Mouse (Mus musculus): ENCODE data around the gene Gabrr3. TPM values are rescaled to one million over a fixed set of nuclear protein-coding genes. Genes with fewer than 3 reads are reported as not detected.

The Gabrr3 gene
- not detected for total RNA-seq (2021)
- long read RNA-seq, experiment 1: 0 reads
- long read RNA-seq, experiment 2: 0 reads

DNA sequence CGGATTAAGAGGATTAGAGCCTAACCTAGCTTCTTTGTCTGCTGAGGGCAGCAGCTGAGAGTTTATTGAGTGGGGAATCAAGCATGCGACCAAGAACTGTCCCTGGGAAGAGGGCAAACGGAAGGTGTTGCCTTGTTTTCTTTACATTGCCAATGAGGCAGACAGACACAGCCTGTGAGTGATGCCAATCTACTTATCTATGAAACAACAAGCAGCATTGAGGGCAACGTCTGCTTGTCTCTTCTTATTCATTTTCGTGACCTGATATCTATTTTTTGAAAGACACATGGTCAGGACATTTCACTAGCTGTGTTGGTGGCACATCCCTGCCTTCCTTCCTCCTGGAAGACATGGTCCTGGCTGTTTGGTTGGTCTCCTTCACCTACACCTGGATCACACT, at the start of gene Gabrr3:
Gene Gabrr3 (plus strand): TSS at position 301 of the 400 bp plus-strand sequence.
- no peak for TF ChIP-seq CTCF (IDR thresholded peaks at IDR 0.05)
- intact Hi-C loops (cut with DNase I): no loop called here

DNA sequence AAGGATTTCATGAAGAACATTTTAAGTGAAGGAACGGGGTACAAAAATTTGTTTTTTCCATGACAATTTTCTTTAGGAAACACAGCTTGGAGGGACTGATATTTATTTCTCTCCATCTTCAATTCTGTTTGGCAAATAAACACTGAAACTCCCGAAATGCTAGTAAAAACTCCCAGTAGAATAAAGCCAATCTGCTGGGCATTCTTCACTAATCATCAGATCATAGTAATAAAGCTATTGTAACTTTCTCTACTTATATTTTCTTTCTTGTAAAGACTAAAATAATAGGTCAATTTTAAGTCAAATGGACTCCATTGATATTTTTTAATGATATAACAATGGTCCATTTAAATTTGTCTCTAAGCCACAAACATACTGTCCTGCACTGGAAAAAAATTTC, 43.2 kb upstream of the Gabrr3 start, which contains the start of gene Olfr209:
Gene Olfr209 (minus strand): TSS at position 101 of the 400 bp plus-strand sequence.
- TF ChIP-seq CTCF (IDR thresholded peaks at IDR 0.05): no peak
- no peak within 1 kb of the TSS for H3K4me3 ChIP-seq
- H3K27ac ChIP-seq: no peak within 1 kb of the TSS
- intact Hi-C loops (cut with DNase I): no loop called here
- no peak for DNase-seq

More for the DNA sequence above, at the start of gene Gabrr3:
- Histone ChIP-seq H3K27ac (no peak within 1 kb of the TSS), H3K4me3 (no peak within 1 kb of the TSS)
- no peak for DNase-seq

DNA sequence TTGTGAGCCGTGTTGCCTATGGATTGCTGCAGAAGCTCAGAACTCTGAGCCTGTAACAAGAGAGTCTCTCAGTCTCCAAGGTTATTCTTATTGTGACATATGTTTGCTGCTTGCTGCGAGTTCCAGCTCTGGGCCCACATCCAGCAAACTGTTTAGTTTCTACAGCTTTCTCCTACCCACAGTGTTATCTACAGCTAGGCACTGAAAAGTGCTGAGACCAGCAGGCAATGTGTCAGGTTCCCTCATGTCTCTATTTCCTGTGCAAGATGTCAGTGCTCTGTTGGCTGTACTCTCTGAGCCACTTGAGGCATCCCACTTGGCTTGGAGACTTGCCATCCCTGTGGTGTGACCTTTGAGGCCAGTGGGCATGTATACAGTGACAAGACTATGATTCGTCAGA, 13.8 kb upstream of the Gabrr3 start:
- no peak for TF ChIP-seq CTCF (IDR thresholded peaks at IDR 0.05)
- no peak for DNase-seq
- Histone ChIP-seq H3K27ac (no peak overlapping the region), H3K4me3 (no peak overlapping the region)
- intact Hi-C loops (cut with DNase I): no loop called here

DNA sequence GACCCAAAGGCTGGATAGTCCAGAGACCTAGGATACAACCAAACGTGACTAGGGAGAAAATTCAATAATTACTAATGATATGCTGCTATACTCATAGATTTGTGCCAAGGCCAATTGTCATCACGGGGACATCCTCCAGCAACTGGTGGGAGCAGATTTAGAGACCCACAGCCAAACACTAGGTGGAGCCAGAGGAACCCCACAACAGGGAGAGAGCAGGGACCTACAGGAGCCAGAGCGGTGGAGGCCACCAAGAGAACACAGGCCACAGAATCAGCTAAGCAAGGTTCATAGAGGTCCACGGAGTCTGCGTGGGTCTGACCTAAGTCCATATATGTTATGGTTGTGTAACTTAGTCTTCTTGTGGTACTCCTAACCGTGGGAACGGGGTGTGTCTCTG, 6.0 kb upstream of the Gabrr3 start:
- no peak for DNase-seq
- TF ChIP-seq CTCF (IDR thresholded peaks at IDR 0.05): no peak
- H3K27ac ChIP-seq: no peak overlapping the region
- intact Hi-C loops (cut with DNase I): no loop called here
- H3K4me3 ChIP-seq: no peak overlapping the region

DNA sequence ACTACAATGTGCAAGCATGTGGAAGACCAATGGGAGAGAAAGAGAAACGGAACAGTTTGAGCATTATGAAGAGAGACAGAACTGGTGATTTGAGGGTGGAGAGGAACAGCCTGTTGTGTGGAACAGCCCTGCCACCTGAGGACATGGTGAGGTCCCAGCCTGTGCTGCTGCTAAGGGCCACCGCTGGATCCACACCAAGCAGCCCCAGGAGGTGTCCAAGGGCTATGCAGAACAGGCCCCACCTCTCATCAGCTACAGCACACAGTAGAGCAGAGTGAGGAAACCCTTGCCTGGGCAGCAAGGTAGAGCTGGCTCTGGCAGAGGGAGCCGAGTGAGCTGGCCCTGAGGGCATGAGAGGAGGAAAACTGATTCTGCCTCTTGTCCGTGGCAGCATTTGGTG, 5.1 kb upstream of the Gabrr3 start:
- intact Hi-C loops (cut with DNase I): no loop called here
- no peak for DNase-seq
- TF ChIP-seq CTCF (IDR thresholded peaks at IDR 0.05): no peak
- H3K4me3 ChIP-seq: no peak overlapping the region
- H3K27ac ChIP-seq: no peak overlapping the region

DNA sequence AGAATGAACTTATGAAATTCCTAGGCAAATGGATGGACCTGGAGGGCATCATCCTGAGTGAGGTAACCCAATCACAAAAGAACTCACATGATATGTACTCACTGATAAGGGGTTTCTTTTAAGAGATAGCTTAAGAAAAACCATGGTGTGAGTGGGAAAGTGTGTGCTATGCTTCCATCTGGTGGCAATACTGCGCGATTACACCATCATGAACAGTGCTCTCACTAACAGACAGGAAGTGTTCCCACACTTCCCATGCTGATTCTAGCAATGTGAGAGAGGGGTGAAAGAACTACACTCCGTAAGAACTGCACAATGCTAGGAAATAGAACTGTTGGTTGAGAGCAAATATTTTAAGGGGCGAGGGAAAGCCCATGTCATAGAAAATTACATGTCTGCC, 3.4 kb upstream of the Gabrr3 start:
- intact Hi-C loops (cut with DNase I): no loop called here
- DNase-seq: no peak
- H3K4me3 ChIP-seq: no peak overlapping the region
- peak; percentile 58 for TF ChIP-seq CTCF (IDR thresholded peaks at IDR 0.05)
- H3K27ac ChIP-seq: no peak overlapping the region

DNA sequence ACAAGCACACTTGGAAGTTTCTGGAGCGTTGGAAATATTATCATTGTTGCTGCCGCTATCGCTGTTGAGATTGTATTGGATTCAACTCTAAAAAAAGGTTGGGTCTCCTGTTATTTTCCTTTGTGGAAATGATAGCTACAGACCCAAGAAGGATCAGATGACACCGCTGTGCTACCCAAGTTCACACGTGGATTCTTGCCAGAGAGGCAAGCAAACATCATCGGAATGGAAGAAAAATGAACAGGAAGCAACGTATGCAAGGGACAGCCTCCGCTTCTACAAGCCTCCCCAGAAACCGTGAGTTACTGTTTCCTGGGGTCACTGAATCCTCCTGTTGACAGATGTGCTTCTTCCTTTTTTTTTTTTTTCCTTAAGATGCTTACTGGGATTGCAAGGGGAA, 2.3 kb upstream of the Gabrr3 start:
- no peak for TF ChIP-seq CTCF (IDR thresholded peaks at IDR 0.05)
- DNase-seq: no peak
- intact Hi-C loops (cut with DNase I): no loop called here
- Histone ChIP-seq H3K27ac (no peak overlapping the region), H3K4me3 (no peak overlapping the region)

DNA sequence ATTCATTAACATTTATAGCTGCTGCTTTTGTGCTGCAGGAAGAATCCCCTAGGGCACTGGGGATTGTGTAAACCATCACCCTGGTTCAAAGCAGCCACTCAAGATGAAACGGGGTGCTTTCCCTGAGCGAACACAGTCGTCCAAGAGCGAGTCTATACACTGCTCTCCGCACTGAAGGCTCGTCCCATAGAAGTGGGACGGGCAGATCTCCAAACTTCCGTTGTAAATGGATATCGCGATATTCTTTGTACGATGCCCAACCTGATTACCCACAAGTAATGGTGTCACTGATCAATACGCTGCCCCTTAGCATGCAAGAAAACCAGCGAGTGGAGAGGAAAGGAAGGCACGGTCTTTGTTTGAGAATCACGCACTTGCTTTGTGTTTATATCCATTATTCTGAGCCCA, 2.2 kb downstream of the Gabrr3 start:
- H3K27ac ChIP-seq: no peak overlapping the region
- no peak overlapping the region for H3K4me3 ChIP-seq
- intact Hi-C loops (cut with DNase I): no loop called here
- no peak for DNase-seq
- no peak for TF ChIP-seq CTCF (IDR thresholded peaks at IDR 0.05)

DNA sequence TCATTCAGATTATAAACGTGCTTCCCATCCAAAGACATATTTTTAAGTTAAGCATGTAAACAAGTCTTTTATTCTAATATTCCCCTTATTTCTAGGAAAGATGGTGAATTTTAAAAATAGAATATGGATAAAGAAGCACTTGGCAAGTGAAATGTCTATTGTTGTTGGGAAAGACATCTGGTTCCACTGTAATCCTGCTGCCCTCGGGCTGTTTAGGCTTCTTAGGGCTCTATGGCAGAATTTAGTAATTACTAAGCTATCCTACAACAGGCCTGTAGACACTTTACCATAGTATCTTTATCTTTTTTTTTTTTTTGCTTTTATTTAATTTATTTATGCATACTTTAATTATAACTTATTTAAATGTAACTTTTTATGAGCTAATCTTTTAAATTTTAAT, 2.7 kb downstream of the Gabrr3 start:
- intact Hi-C loops (cut with DNase I): no loop called here
- no peak overlapping the region for H3K27ac ChIP-seq

DNA sequence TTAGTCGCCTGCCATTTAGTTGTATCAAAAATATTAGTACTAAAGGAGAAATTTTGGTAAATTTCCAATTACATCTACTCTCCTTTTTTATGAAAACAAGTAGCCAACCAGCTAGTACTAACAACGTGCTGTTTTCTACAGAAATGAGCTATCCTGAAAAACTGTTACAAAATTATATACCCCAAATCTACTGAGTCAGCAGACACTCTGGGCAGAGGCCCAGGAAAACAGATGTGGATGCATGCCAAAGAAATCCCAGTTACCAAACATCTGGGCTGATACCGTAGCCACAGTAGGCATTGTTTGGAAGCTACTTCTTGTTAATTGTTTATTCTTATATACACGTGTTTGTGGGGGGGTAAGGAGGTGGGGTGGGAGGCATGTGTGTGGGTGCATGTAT, 6.3 kb downstream of the Gabrr3 start:
- TF ChIP-seq CTCF (IDR thresholded peaks at IDR 0.05): no peak
- DNase-seq: no peak
- intact Hi-C loops (cut with DNase I): no loop called here
- Histone ChIP-seq H3K4me3 (no peak overlapping the region), H3K27ac (no peak overlapping the region)

More for the DNA sequence above, 2.7 kb downstream of the Gabrr3 start:
- TF ChIP-seq CTCF (IDR thresholded peaks at IDR 0.05): no peak
- H3K4me3 ChIP-seq: no peak overlapping the region
- no peak for DNase-seq

DNA sequence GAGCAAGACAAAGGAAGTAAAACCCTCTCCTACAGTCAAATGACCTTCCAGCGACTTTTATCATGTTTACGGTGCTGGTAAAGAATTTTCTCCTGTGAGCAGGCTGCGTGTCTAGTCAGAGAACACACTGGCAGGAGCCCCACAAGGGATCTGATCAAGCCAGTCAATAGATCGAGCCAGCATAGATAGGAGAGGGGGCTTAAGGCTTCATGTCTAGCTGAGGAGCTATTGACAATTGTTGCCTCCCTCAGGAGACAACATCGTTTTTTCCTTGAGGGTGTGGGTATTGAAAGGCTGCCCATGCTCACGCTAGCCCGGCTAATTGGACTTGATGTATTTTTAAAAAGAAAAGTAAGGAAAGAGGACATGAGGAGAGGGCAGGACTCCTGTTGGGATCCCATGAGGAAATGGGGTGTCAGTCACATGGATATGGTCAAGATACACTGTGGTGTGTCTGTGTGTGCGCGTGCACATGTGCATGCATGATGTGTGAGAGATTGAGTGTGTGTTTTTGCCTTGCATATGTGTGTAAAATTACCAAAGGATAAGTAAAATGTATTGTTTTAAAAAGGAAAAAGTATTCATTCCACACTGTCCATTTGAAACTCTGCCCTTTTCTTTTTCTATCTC, 13.2 kb downstream of the Gabrr3 start:
- no peak for DNase-seq
- intact Hi-C loops (cut with DNase I): no loop called here
- Histone ChIP-seq H3K4me3 (no peak overlapping the region), H3K27ac (no peak overlapping the region)
- TF ChIP-seq CTCF (IDR thresholded peaks at IDR 0.05): no peak

DNA sequence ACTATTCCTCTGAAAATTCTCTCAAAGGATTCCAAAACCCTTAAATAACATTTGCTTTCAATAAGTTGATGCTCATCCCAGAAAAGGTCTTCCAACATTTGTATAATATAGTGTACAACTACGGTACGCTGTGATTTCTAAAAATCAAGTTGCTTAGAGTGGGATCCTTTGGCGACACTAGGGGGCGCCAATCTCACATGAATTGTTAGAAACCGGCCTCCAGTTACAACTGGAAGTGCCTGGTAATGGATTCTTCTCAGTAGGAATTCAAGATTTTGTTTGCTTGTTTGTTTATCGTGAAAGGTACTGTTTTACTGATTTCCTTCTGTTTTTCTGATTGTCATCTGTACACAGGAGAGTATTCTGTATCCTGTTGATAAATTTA, 13.7 kb downstream of the Gabrr3 start:
- peak; percentile 75 for DNase-seq
- intact Hi-C loops (cut with DNase I): loop anchor here (1.0 kb wide), 1 partner anchor 196 kb away; no protein-coding TSS in a partner anchor
- Histone ChIP-seq H3K4me3 (peak overlapping the region; percentile 40), H3K27ac (no peak overlapping the region)
- peak; percentile 86 for TF ChIP-seq CTCF (IDR thresholded peaks at IDR 0.05)

DNA sequence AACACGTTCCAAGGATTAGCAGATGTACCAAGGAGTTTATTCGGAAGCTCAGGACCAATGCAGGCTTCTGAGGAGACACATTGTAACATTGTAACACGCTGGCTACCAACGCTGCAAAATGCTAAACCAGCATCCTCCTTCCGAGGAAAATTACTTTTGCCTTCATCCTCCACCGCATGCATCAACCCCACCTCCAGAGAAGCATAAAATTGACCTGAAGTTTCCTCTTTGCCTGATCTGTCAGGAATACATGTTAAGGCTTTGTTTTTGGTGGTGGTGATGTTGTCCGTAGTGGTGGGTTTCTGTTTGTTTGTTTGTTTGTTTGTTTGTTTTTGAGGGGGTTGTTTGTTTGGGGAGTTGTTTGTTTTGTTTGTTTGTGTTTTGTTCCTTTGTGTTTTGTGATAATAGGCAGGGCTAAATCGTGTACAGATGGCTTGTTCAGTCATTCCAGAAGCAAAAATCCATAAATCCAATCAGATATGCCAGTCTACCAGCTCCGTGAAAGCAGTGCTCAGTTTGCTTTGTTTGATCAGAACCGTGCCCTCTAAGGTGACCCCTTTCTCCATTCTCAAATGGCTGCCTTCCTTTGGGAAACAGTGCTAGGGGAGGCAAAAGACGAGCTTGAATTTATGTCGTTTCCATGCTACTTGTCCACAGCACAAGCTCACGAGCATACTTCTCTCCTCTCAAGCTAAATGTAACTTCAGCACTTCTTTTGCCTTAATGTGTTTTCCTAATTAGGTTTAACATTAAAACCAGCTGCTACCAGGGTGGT, 14.6 kb downstream of the Gabrr3 start:
- no peak overlapping the region for H3K27ac ChIP-seq
- DNase-seq: no peak
- intact Hi-C loops (cut with DNase I): loop anchor here (1.0 kb wide), 1 partner anchor 196 kb away; no protein-coding TSS in a partner anchor
- H3K4me3 ChIP-seq: no peak overlapping the region
- TF ChIP-seq CTCF (IDR thresholded peaks at IDR 0.05): no peak
